Mouse (Mus musculus): ENCODE measurements at regions not wholly inside any gene's neighbourhood (a gene's known extent, or its start where the extent isn't known, plus 50 kb on each side); places are given as distances from the start of the nearest gene placed in this dataset.

- DNase-seq = no peak
Observed at GRCm38 (mm10) chr5:133542217-133542616, 557.3 kb upstream of the Castor2 start.

- peak in 1 of 2 experiments; percentile 2 for DNase-seq
Observed at GRCm38 (mm10) chr5:133532678-133533077, 566.8 kb upstream of the Castor2 start.

DNA sequence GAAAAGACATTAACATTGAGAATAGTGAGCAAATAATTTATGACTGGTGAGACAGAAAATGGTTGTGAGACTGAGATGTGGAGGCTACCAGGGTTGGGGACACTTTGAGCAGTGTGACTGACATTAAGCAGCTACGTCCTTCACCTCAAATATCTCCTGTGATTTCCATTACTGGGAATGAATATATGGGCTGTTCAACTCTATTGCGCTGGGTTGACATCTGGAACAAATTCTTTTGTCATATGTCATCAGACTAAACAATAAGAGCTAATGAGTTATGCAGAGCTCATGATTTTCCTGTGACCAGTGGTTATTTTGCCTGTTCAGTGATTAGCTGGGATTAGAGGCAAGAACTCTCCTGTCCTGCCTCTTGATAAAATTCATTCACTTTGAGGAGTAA, 593.9 kb upstream of the Castor2 start:
- DNase-seq = no peak

DNA sequence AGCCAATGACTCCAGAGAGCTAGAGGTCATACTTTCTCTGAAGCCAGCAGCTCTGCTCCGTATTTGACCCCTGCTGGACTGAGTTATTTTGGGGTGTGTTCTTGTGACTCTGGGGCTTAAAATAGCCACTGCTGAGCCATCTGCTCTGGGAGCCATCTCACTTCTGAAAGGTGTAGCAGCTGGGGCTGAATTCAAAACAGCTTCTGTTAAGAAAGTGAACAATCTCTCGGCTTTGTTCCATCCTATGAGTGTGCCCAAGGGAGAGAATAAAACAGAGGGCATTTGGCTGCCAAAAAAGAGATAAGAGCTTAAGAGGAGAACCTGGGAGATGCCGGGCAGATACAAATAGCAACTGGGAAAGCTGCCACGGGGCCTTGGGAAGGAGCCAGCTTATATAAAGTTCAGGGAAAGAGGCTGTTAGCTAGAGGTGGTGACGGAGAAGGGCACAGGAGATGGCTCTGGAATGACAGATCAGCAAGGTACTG, 611.7 kb upstream of the Castor2 start:
- peak; percentile 33 to 50 for DNase-seq

DNA sequence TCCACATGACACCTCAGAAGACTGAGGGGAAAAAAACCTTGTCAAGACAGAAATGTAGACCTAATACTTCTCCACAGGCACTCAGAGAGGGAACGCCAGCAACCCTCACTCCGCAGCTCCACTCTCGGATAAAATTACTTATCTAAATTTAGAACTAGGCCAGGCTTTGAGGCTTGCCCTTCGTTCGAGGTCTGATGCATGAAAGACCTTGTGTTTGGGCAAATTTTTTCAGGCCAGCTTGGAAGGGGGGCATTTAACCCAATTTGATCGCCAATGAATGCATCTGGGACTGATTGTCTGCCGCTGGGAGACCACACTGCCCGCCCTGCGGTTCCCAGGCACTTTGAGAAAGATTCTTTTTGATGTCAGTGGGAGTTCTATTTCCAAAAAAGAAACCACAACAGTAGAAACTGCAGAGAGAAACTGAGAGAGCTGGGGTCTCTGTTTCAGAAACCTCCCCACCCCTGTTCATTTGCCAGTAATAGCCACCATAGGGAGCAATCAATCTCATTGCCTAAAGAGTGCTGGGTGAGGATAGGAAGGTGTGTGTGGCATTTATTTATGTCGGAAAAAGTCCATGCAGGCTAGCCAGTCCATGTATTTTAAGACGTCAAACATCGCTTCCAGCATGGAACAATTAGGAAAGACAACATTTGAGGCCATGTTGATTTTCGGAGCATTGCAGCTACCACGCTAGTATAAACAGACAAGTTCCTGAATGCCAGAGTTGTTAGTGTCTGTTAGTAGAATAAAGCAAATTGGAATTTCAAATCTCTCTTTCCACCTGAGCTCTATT, 617.0 kb upstream of the Castor2 start:
- DNase-seq = peak in 1 of 2 experiments; percentile 15

GRCm38 (mm10) chr5:133479205-133479604, 620.3 kb upstream of the Castor2 start:
- DNase-seq = no peak

DNA sequence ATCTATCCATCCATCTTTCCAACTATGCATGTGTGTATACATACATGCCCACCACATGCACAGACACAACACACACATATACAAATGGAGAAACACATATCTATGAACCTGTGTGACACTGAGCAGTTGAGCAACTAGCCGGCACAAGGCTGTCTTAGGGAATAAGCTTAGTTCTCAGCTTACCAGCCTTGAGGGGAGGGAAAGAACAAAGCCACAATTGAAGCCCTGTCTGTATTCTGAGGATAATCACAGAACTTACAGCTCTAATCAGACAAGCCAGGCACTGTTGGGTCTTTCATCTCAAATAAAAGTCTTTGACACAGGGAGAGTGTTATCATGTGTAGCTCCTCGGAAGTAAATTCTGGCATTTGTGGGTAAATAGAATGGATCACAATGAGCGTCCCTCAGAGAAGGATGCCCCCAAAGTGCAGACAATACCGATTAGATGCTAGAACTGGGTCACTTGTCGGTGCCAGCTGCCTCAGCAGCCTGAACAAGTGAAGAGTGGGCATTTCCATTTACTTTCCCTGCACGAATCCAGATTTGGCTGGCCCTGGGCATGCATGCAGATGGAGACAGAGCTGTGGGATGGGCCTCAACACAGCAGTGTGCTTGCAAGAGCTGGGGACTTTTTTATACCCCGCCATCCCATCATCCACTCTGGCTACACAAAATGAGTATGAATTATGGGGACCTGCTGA, 646.0 kb upstream of the Castor2 start:
- peak; percentile 55 to 66 for DNase-seq

DNA sequence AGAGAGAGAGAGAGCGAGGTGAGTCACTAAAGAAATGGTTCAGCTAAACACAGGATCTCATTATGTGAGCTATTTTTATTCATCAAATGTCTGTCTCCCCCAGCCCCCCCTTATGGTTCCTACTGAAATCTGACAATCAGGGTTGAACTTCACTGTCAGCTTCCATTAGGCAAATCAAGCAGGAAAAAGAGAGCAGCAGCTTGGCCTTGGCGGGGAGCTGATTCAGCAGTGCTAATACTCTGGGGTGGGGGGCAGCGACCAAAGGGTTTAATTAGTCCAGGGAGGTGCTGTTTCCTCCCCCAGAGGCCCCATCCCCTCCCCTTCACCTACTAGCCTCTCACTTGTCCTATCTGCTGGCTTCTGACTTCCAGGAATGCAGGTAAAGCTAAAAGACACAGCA, 649.6 kb upstream of the Castor2 start:
- no peak for DNase-seq

GRCm38 (mm10) chr5:133400826-133401225, 698.7 kb upstream of the Castor2 start:
- DNase-seq = no peak

GRCm38 (mm10) chr5:133389896-133390295, 709.6 kb upstream of the Castor2 start:
- DNase-seq = no peak

DNA sequence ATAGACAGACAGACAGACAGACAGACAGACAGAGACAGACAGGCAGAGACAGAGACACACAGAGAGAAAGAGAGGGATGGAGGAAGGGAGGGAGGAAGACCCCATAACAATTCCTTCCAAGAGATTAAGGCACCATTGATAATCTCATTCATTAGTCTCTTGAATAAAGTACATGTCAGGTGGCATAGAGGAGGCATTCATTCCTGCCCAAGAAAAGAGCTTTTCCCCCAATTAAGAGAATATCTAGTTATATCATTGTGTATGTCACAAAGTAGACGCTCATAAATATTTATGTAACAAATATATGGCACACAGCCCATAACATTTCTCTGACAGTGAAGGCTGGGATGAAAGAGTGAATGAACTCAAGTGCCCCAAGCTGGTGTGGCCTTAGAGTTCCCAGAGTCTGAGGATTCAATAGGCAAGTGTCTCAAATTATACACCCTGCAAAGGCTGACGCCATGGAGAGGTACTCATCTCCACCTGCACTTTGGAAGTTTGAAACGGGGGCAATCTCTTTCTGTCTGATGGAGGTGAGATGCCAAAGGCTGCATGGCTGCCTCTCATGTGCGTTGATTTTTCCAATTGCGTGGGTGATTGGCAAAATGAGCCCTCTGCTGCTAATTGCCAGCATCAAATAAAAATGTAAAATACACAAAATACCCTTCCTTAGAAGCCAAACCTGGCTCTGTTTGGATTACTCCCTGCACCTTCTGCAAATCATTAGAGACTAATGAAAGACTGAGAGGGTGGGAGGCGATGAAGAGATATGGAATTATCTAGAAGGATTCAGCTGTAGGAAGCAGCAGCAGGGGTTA, 710.3 kb upstream of the Castor2 start:
- DNase-seq = peak; percentile 23 to 30

GRCm38 (mm10) chr5:133385374-133386349, 713.8 kb upstream of the Castor2 start:
- DNase-seq = no peak

DNA sequence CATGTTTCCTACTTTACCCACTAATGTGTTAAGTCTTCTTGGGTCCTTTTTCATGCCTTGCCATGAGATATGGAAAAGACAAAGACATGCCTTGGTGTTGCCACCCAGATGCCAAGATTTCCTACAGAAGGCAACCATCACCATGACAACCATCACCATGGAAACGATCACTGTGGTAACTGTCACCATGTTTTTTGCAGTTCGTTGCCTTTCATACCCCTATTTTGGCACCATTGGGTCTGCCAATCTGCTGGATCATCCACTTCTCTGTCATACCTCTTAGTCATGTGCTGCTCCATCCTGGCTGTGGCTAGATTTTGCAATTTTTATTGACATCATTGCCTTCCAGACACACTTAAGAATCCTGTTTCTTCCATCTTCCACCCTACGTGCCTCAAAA, 733.7 kb upstream of the Castor2 start:
- DNase-seq = peak; percentile 51 to 61

- no peak for DNase-seq
Observed at GRCm38 (mm10) chr5:133347516-133347915, 752.0 kb upstream of the Castor2 start.

GRCm38 (mm10) chr5:133341973-133342372, 757.5 kb upstream of the Castor2 start:
- no peak for DNase-seq

DNA sequence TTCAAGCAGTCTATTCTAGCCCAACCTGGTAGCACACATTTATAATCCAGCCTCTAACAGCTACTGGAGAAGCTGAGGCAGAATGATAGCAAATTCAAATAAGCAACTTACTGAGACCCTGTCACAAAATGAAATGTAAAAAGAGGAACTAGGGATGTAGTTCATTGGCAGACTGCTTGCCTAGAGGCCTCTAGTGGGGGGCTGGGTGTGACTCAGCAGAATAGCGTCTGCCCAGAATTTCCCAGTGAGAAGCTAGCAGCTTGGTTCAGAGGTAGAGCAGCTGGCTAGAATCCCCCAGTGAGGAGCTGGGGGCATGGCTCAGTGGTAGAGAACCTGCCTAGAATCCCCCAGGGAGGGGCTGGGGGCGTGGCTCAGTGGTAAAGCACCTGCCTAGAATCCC, 777.5 kb upstream of the Auts2 start:
- peak in 1 of 2 experiments; percentile 14 for DNase-seq

DNA sequence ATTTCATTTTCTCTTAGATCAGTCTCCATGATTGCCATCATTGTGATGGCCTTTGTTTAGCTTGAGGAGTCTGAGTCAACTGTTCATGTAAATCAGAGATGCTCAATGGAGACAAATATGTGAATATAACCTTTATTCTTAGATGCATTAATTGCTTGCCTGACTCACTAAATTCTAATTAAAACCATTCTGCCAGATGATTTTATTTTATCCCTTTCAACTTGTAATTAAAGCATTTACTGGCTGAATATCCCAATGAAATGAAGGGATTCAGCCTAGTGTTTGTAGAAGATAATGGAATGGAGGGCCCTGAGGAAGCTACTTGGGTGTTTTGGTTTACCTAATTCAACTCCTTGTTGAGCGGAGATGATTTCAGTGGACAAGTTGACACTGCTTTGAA, 777.1 kb upstream of the Auts2 start:
- DNase-seq = no peak

- DNase-seq = no peak
Observed at GRCm38 (mm10) chr5:133314031-133314430, 770.9 kb upstream of the Auts2 start.

- peak; percentile 19 to 39 for DNase-seq
Observed at GRCm38 (mm10) chr5:133310979-133311890, 768.1 kb upstream of the Auts2 start.

GRCm38 (mm10) chr5:133267887-133268286, 724.7 kb upstream of the Auts2 start:
- no peak for DNase-seq

DNA sequence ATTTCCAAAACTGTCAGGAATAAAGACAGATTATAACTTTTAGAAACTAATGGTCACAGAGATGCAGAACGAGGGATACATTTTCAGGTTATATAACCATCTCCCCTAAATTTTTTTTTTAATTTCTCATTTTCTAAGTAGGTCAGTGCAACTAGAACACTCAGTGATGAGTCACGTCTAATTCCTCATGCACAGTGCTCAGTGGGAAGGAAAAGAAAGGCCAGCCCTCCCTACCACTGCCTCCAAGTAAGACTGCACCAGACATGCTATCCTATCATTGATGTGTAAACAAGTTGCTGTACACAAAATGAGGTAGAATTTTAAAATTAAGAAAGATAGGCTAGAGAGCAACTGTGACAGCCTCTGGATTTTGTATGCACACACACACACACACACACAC, 724.2 kb upstream of the Auts2 start:
- no peak for DNase-seq

Measured in layer of hippocampus, postnatal 36 days (tissue).